Mouse (Mus musculus) CH12.LX (cell line): ENCODE data around the gene Plcb1. TPM values are rescaled to one million over a fixed set of nuclear protein-coding genes. Genes with fewer than 3 reads are reported as not detected.

Source experiments
- DNase-seq: peaks from one replicate; pipeline ENCODE4 v3.0.0-alpha.2; 2013; ENCODE audit errors: extremely low read depth
- H3K27ac ChIP-seq: 2 replicates; pipeline ENCODE4 v1.5.1; 2012; ENCODE audit warnings: low read depth, mild to moderate bottlenecking, control low read depth, moderate library complexity; ENCODE audit not compliant: insufficient read depth
- H3K27me3 ChIP-seq: replicated peaks from 2 replicates; pipeline ENCODE3; 2012; ENCODE audit warnings: inconsistent platforms
- H3K36me3 ChIP-seq, 2 experiments: replicated peaks in 1 of 2; 2 replicates each; pipeline versions ENCODE3 to v1.6.1; 2012; ENCODE audit warnings: inconsistent platforms in 1 of 2, low read length in 1 of 2, mild to moderate bottlenecking in 1 of 2, mixed read lengths in 1 of 2, moderate library complexity in 1 of 2; ENCODE audit not compliant: control insufficient read depth in 1 of 2, insufficient read depth in 1 of 2
- H3K4me1 ChIP-seq, 2 experiments: 2 replicates each; pipeline ENCODE4 v1.6.1; 2012; ENCODE audit warnings: inconsistent platforms in 1 of 2, moderate library complexity in 1 of 2; ENCODE audit not compliant: insufficient read depth in 2 of 2, control insufficient read depth in 1 of 2
- H3K4me2 ChIP-seq: 2 replicates; pipeline ENCODE4 v1.6.1; 2012; ENCODE audit warnings: low read depth, mild to moderate bottlenecking, control low read depth; ENCODE audit not compliant: poor library complexity, insufficient read depth, severe bottlenecking
- H3K4me3 ChIP-seq, 3 experiments: fragments of 150-350 bp in 1 of 3; sonication (generic) in 1 of 3; replicated peaks in 1 of 3; 2 replicates each; pipeline versions ENCODE3 to v1.5.1; 2011 to 2012; ENCODE audit warnings: low read depth in 2 of 3, low read length in 2 of 3, mild to moderate bottlenecking in 2 of 3, moderate library complexity in 2 of 3, control low read depth in 1 of 3, improper control_type of control experiment in 1 of 3, inconsistent platforms in 1 of 3, mixed read lengths in 1 of 3; ENCODE audit not compliant: poor library complexity in 1 of 3
- H3K79me2 ChIP-seq: replicated peaks from 2 replicates; pipeline ENCODE4 v1.6.1; 2012; ENCODE audit warnings: mild to moderate bottlenecking, moderate library complexity; ENCODE audit not compliant: control insufficient read depth, poor library complexity, insufficient read depth, severe bottlenecking; ENCODE audit errors: extremely low read depth
- H3K9ac ChIP-seq: 2 replicates; pipeline ENCODE4 v1.6.1; 2012; ENCODE audit warnings: low read depth, mild to moderate bottlenecking, control low read depth, moderate library complexity; ENCODE audit not compliant: insufficient read depth
- H3K9me3 ChIP-seq: replicated peaks from 2 replicates; pipeline ENCODE3; 2012; ENCODE audit warnings: low read length, inconsistent platforms, mixed read lengths
- ELF1 ChIP-seq: IDR thresholded peaks from 2 replicates; pipeline ENCODE4 v1.6.1; 2014; ENCODE audit warnings: low read depth, mild to moderate bottlenecking, inconsistent platforms, low read length, improper control_type of control experiment
- EP300 ChIP-seq: IDR thresholded peaks from 2 replicates; pipeline ENCODE4 v1.6.1; 2011; ENCODE audit warnings: low read length, improper control_type of control experiment
- HCFC1 ChIP-seq: IDR thresholded peaks from 2 replicates; pipeline ENCODE4 v1.6.1; 2012; ENCODE audit warnings: low read depth, mild to moderate bottlenecking, inconsistent platforms, low read length, improper control_type of control experiment
- IRF4 ChIP-seq: IDR thresholded peaks from 2 replicates; pipeline ENCODE4 v1.6.1; 2014; ENCODE audit warnings: low read depth, mild to moderate bottlenecking, inconsistent platforms, low read length, improper control_type of control experiment
- JUN ChIP-seq: IDR thresholded peaks from 2 replicates; pipeline ENCODE4 v1.6.1; 2011; ENCODE audit warnings: low read depth, mild to moderate bottlenecking, low read length, improper control_type of control experiment, moderate library complexity; ENCODE audit not compliant: insufficient read depth
- JUND ChIP-seq: conservative IDR thresholded peaks from 2 replicates; pipeline ENCODE4 v1.6.1; 2011; ENCODE audit warnings: low read depth, low read length, improper control_type of control experiment
- MAFK ChIP-seq: IDR thresholded peaks from 2 replicates; pipeline ENCODE4 v1.6.1; 2011; ENCODE audit warnings: low read length, improper control_type of control experiment; ENCODE audit not compliant: insufficient replicate concordance
- MAX ChIP-seq: IDR thresholded peaks from 2 replicates; pipeline ENCODE4 v1.6.1; 2011; ENCODE audit warnings: low read length, improper control_type of control experiment
- MXI1 ChIP-seq: IDR thresholded peaks from 2 replicates; pipeline ENCODE4 v1.6.1; 2011; ENCODE audit warnings: mild to moderate bottlenecking, low read depth, low read length, improper control_type of control experiment
- MYC ChIP-seq: IDR thresholded peaks from 2 replicates; pipeline ENCODE4 v1.6.1; 2011; ENCODE audit warnings: low read depth, mild to moderate bottlenecking, improper control_type of control experiment, low read length
- NRF1 ChIP-seq: IDR thresholded peaks from 2 replicates; pipeline ENCODE4 v1.6.1; 2014; ENCODE audit warnings: low read depth, mild to moderate bottlenecking, inconsistent platforms, low read length, improper control_type of control experiment, moderate library complexity
- PAX5 ChIP-seq: IDR thresholded peaks from 2 replicates; pipeline ENCODE4 v1.6.1; 2012; ENCODE audit warnings: low read length, inconsistent platforms, mixed read lengths
- POLR2A ChIP-seq: IDR thresholded peaks from 2 replicates; pipeline ENCODE4 v1.6.1; 2011; ENCODE audit warnings: low read depth, mild to moderate bottlenecking, improper control_type of control experiment, low read length
- POLR2AphosphoS2 ChIP-seq: IDR thresholded peaks from 2 replicates; pipeline ENCODE4 v1.6.1; 2011; ENCODE audit warnings: low read depth, low read length, improper control_type of control experiment
- RAD21 ChIP-seq: IDR thresholded peaks from 2 replicates; pipeline ENCODE4 v1.6.1; 2011; ENCODE audit warnings: low read depth, mild to moderate bottlenecking, low read length, improper control_type of control experiment, moderate library complexity
- UBTF ChIP-seq: IDR thresholded peaks from 2 replicates; pipeline ENCODE4 v1.6.1; 2012; ENCODE audit warnings: low read depth, mild to moderate bottlenecking, inconsistent platforms, low read length, improper control_type of control experiment, moderate library complexity
- USF1 ChIP-seq: IDR thresholded peaks from 2 replicates; pipeline ENCODE4 v1.6.1; 2014; ENCODE audit warnings: low read depth, mild to moderate bottlenecking, inconsistent platforms, low read length, improper control_type of control experiment
- ZC3H11A ChIP-seq: IDR thresholded peaks from 2 replicates; pipeline ENCODE4 v1.6.1; 2012; ENCODE audit warnings: low read depth, mild to moderate bottlenecking, inconsistent platforms, low read length, improper control_type of control experiment
- ZNF384 ChIP-seq: IDR thresholded peaks from 2 replicates; pipeline ENCODE4 v1.6.1; 2012; ENCODE audit warnings: low read depth, low read length, improper control_type of control experiment, inconsistent platforms
- dilution Hi-C: fragments of 300-500 bp; cut with MboI; formaldehyde crosslinking; loops from 2 replicates; pipeline ENCODE4 v1.14.3; 2020; ENCODE audit warnings: low sequenced_read_pairs; ENCODE audit not compliant: extremely low pct_unique_long_range_greater_than_20kb, extremely low pct_ligation_motif_present
- in situ Hi-C: fragments of 300-500 bp; cut with MboI; formaldehyde crosslinking; loops from 3 replicates; pipeline ENCODE4 v1.14.3; 2019; ENCODE audit warnings: low sequenced_read_pairs, low pct_ligation_motif_present, low pct_unique_long_range_greater_than_20kb, mixed read lengths
- polyA plus RNA-seq: library from polyadenylated mRNA; unstranded; fragments of >175 nt; gene quantifications from 2 replicates; pipeline ENCODE4 v1.2.1, GENCODE M21; 2012; ENCODE audit warnings: low read depth; ENCODE audit not compliant: insufficient read length
- total RNA-seq, 2 experiments: library from RNA; depleted of rRNA; stranded (reverse); fragments of 300-350 nt in 1 of 2; fragments of >200 nt in 1 of 2; gene quantifications; 2 replicates each; pipeline ENCODE4 v1.2.3; 2012 to 2014

Gene Plcb1
- total and polyA plus RNA-seq, 3 experiments, result not detected

DNA sequence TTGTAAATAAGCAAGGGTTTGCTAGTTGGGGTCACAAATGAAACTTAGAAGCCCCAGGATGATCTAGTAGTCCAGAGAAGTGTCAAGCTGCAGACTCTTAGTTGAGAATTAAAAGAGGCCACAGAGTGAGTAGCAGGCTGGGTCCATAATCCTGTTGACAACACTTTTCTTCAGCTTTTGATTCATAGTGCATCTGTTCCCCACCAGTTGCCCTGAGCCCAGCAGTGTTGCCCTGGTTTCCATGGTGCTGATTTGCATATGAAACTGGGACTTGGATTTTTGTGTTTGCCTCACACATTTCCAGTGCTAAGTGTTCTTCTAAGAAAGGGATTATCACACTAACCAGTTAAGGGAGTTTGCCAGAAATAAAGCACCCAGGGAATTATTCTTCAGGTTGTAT, 143.6 kb downstream of the Plcb1 start:
- TF ChIP-seq IRF4 (no peak), ZNF384 (no peak), PAX5 (no peak), MYC (no peak), NRF1 (no peak), UBTF (no peak), POLR2AphosphoS2 (no peak), USF1 (no peak), JUND (no peak), ZC3H11A (no peak), POLR2A (no peak), HCFC1 (no peak), MAX (no peak)
- Histone ChIP-seq H3K9me3 (peaks cover 44% of the 10 kb centered on the region), H3K27me3 (no peaks in the 10 kb centered on the region), H3K9ac (no peak overlapping the region), H3K36me3 (no peaks in the 10 kb centered on the region), H3K4me1 (no peaks in the 10 kb centered on the region), H3K4me3 (no peak overlapping the region), H3K4me2 (no peak overlapping the region), H3K27ac (no peak overlapping the region), H3K79me2 (no peaks in the 10 kb centered on the region)
- DNase-seq, result no peak
- dilution Hi-C loops (no loop called here), in situ Hi-C loops (no loop called here)

DNA sequence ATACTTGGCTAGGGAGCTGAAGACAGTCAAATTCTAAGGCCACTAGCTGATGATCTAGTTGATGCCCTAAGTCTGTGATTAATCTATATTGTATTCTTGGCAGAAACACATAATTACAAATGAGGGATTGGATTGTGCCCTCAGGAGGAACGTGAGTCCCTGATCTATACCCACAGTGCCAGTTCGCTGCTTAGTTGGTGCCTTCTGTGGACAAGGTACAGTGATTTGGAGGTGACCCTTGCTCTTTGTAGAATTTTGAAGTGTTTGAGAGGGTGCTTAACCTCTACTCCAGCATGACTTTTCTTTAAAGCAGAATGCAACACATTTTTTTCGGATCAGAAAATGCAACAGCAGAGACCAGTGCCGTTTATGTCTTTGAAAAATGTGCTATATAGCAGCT, 145.1 kb downstream of the Plcb1 start:
- H3K9ac ChIP-seq, result no peak overlapping the region
- no peaks in the 10 kb centered on the region for H3K4me1 ChIP-seq
- no peak overlapping the region for H3K4me2 ChIP-seq
- H3K79me2 ChIP-seq, result no peaks in the 10 kb centered on the region
- dilution Hi-C loops, result no loop called here
- in situ Hi-C loops, result no loop called here
- no peak for DNase-seq
- TF ChIP-seq EP300 (no peak), RAD21 (no peak), POLR2A (no peak), JUND (no peak), MYC (no peak), ELF1 (no peak), MAFK (no peak), JUN (no peak), MXI1 (no peak), UBTF (no peak)
- TF ChIP-seq, all 38 proteins: peak for 0
- H3K27me3 ChIP-seq, result no peaks in the 10 kb centered on the region
- no peak overlapping the region for H3K27ac ChIP-seq
- no peak overlapping the region for H3K4me3 ChIP-seq
- no peaks in the 10 kb centered on the region for H3K36me3 ChIP-seq
- H3K9me3 ChIP-seq, result peaks cover 50% of the 10 kb centered on the region
